Mouse (Mus musculus) mammary gland, adult 2 months (tissue): Measurements from ENCODE around the gene Gm4450. TPM values are rescaled to one million over a fixed set of nuclear protein-coding genes. Genes with fewer than 3 reads are reported as not detected.

Experiments
- polyA plus RNA-seq: library from polyadenylated mRNA; depleted of rRNA; stranded (reverse); fragments of >200 nt; gene quantifications from 2 replicates; pipeline ENCODE4 v1.2.3, GENCODE M21; 2012; ENCODE audit warnings: low replicate concordance; rRNA removed

Gm4450 gene
- not detected in 2 replicates for polyA plus RNA-seq

GRCm38 (mm10) chr3:98457026-98457425, at the start of gene Gm4450:
TSS of gene Gm4450 (minus strand) at chr3:98457126.

Other genes with a start within 250 kb of the Gm4450 start
- not detected in 2 replicates for gene Reg4, start 235.0 kb downstream of the Gm4450 start, polyA plus RNA-seq
- 18.0 and 19.2 TPM in 2 replicates for gene Hmgcs2, start 176.7 kb downstream of the Gm4450 start, polyA plus RNA-seq
- gene Phgdh, start 117.1 kb downstream of the Gm4450 start, polyA plus RNA-seq: 123 and 142 TPM in 2 replicates
- 2.9 and 5.3 TPM in 2 replicates for gene Zfp697, start 74.7 kb downstream of the Gm4450 start, polyA plus RNA-seq
- 0.09 TPM in 1 of 2 replicates, not detected in the other for gene Hsd3b4, start 53.4 kb upstream of the Gm4450 start, polyA plus RNA-seq
- 0.09 TPM in 1 of 2 replicates, not detected in the other for gene Gm10681, start 131.7 kb upstream of the Gm4450 start, polyA plus RNA-seq
- 0.50 TPM in 1 of 2 replicates, not detected in the other for gene Hsd3b5, start 173.1 kb upstream of the Gm4450 start, polyA plus RNA-seq